Mouse (Mus musculus): ENCODE measurements at regions not wholly inside any gene's neighbourhood (a gene's known extent, or its start where the extent isn't known, plus 50 kb on each side); places are given as distances from the start of the nearest gene placed in this dataset.
A peak's percentile ranks its signal among the peaks of the same experiment; 100 is the strongest.

DNA sequence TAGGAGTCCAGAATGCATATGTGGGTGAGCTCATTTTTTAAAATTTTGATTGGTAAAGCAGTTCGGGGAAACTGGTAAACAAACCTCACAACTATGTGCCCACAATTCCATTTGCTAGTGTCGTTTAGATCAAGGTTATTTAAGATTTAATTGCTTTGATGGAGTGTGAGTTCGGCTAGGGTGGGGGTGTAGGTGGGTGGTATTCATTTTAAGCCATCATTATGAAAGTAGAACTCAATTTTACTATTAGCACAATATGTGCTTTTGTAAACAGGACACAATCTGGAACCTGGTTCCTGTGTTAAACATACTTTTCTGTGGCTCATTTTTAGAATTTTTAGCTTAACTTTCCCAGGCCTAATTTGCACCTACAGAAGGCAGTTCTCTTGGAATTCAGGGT is 86.5 kb downstream of the Kcna4 start:
- DNase-seq (ENCODE audit: low spot score), result no peak

DNA sequence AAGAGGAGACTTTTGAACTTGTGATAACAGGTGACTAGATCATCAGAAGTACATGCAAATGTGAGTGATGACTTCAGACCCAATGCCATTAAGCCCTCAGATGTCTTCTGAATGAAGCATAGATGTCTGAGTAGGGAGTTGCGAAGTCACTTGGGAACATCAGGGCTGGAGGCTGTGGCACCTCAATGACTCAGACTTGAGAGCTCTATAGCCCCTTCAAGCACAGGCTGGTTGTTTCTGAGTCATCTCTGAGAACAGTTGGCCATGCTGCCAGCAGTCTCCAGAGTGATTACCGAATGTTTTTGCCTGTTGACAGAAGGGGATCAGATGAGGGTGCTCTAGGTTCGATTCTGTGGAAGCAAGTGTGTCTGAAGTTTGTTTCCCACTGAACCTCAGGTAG is 102.4 kb downstream of the Kcna4 start:
- DNase-seq (ENCODE audit: low spot score), result no peak

DNA sequence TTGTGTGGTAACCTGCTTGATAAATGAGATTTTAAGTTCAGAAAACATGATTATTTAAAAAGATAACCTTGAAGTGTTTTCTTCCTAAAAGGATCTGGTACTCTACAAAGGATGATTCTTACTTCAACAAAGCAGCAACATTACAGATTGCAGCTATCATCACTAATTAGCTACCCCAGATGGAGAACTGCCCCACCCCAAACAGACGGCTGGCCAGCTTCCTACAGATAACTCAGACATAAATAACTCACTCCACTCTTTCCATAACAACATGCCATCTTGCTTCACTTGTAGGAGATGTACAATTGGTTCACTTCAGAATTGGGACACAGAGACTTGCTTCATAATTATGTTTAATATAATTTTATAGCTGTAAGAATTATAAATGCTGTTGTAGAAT is 110.0 kb downstream of the Kcna4 start:
- DNase-seq (ENCODE audit: low spot score), result peak; percentile 33
